Mouse (Mus musculus): ENCODE data around the gene Golga7b. TPM values are rescaled to one million over a fixed set of nuclear protein-coding genes. Genes with fewer than 3 reads are reported as not detected.

Golga7b gene
- polyA plus RNA-seq, 1 experiment, result 0.09 TPM

DNA sequence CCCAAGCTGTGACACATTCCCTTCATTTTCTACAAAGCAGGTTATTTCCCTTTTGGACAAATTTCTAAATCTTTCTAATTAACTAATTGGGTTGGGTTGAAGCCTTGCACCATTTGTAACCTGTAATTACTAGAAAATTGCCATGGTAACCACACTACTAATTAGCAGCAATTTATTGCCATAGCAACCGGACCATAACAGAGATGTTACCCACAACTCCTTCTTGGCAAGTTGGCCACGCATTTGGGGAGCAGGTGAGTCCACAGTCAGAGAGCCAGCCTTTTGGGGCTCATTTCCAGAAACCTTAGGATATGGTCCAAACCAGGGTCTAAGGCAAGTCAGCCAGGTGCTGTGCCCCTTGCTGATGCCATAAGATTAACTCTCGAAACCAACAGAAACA lies 64.8 kb downstream of the Golga7b start:
- H3K4me3 ChIP-seq (replicated peaks), result no peak overlapping the region
- peaks cover 53% of the 10 kb centered on the region for H3K27me3 ChIP-seq (replicated peaks)
- peaks cover 8% of the 10 kb centered on the region for H3K4me1 ChIP-seq
- TF ChIP-seq FLI1 (IDR thresholded peaks at IDR 0.05; ENCODE audit: low read length), result no peak
- no peak for TF ChIP-seq GATA1 (IDR thresholded peaks at IDR 0.05; ENCODE audit: borderline replicate concordance, low read length)
- no peaks in the 10 kb centered on the region for H3K36me3 ChIP-seq (replicated peaks; ENCODE audit: low read length)
- no peaks in the 10 kb centered on the region for H3K9me3 ChIP-seq

DNA sequence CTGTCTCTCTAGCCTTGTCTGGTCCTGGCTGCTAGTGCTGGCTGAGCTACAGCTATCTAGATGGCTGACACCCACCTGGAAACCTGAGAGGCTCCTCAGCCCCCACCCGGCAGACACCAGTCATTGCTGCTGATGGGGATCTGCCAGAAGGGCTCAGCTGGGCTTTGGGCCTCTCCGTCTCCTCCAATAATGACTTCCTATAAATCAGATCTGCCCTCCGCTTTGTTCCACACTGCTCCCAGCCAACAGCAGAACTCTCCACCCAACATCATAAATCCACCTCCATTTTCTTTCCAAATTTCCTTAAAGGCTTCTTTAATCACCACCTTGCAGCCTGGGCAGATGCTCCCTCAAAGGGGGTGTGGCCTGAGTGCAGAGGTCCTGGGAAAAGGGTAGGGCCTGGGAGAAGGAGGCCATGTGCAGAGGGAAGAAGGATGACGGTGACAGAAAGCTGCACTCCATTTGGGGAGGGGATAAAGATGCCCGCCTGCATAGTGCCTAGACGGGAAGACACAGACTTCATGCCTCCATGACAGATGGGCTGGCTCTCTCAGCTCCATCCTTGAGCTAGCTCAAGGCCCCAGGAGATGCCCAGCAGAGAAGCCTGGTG lies 67.8 kb downstream of the Golga7b start:
- H3K36me3 ChIP-seq (replicated peaks; ENCODE audit: low read length), result no peaks in the 10 kb centered on the region
- H3K9me3 ChIP-seq, result no peaks in the 10 kb centered on the region
- H3K4me1 ChIP-seq, result peaks cover 5% of the 10 kb centered on the region; the same call in 1 of the 2 replicates
- TF ChIP-seq GATA1 (IDR thresholded peaks at IDR 0.05; ENCODE audit: borderline replicate concordance, low read length) (no peak), FLI1 (IDR thresholded peaks at IDR 0.05; ENCODE audit: low read length) (no peak)
- H3K27me3 ChIP-seq (replicated peaks), result peaks cover 51% of the 10 kb centered on the region
- no peak overlapping the region for H3K4me3 ChIP-seq (replicated peaks)

DNA sequence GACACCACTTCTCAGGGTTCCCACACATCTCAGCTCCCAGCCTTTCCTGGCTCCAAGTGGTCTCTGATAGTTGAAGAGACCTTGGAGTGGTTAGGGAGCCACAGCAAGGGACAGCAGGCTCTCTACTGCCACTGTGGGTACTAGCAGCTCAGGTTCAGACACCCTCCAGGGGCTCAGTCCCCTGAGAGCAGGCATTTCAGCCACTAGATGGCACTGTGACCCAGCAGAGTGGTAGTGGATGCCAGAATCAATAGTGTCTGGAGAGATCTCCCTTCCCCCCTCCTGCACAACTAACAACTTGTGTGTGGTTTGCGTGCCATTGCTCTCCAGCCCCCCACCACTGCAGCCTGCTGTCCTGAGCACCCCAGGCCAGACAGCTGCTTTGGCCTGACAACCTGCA lies 68.5 kb downstream of the Golga7b start:
- Histone ChIP-seq H3K4me3 (replicated peaks) (no peak overlapping the region), H3K9me3 (no peaks in the 10 kb centered on the region), H3K36me3 (replicated peaks; ENCODE audit: low read length) (no peaks in the 10 kb centered on the region), H3K27me3 (replicated peaks) (peaks cover 47% of the 10 kb centered on the region), H3K4me1 (peaks cover 5% of the 10 kb centered on the region; the same call in 1 of the 2 replicates)
- no peak for TF ChIP-seq FLI1 (IDR thresholded peaks at IDR 0.05; ENCODE audit: low read length)
- no peak for TF ChIP-seq GATA1 (IDR thresholded peaks at IDR 0.05; ENCODE audit: borderline replicate concordance, low read length)

DNA sequence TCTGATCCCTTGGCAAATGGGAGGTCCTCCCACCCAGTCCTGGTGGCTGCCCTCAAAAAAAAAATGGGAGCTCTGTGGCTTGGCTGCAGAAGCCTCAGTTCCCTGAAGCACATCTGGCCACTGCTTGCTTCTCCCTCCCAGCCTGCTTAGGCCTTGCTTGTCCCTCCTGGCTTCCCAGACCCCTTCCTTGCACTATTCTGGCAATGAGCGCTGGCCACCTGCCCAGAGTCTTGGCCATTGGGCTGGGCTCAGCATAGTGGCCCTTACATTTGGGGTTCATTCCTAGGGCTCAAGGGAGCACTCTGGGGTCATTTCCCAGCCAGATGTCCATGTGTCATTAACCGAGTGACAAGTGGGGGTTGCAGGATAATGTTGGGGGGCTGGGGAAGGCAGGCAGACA lies 69.2 kb downstream of the Golga7b start:
- Histone ChIP-seq H3K4me1 (peaks cover 5% of the 10 kb centered on the region; the same call in 1 of the 2 replicates), H3K27me3 (replicated peaks) (peaks cover 48% of the 10 kb centered on the region), H3K4me3 (replicated peaks) (no peak overlapping the region), H3K36me3 (replicated peaks; ENCODE audit: low read length) (no peaks in the 10 kb centered on the region), H3K9me3 (no peaks in the 10 kb centered on the region)
- TF ChIP-seq FLI1 (IDR thresholded peaks at IDR 0.05; ENCODE audit: low read length) (no peak), GATA1 (IDR thresholded peaks at IDR 0.05; ENCODE audit: borderline replicate concordance, low read length) (no peak)

DNA sequence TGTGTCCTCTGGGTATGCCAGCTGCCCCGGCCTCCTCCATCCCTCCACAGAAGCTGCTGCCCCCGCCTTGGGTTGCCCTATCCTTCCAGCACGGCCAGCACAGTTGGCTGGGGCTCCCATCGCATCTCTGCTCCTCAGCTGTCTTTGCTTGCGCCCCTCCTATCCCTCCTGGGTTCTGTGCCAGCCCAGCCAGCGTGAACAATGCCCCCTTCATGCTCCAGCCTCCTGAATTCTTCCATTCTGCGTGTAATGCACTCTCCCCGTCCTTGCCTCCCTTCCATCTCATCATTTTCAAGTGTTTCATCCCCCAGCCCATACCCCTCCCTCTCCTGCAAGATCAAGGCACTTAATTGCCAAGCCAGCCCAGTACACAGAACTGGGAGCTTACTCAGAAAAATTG lies 69.6 kb downstream of the Golga7b start:
- Histone ChIP-seq H3K4me3 (replicated peaks) (no peak overlapping the region), H3K27me3 (replicated peaks) (peaks cover 45% of the 10 kb centered on the region), H3K4me1 (peaks cover 5% of the 10 kb centered on the region; the same call in 1 of the 2 replicates), H3K9me3 (no peaks in the 10 kb centered on the region), H3K36me3 (replicated peaks; ENCODE audit: low read length) (no peaks in the 10 kb centered on the region)
- TF ChIP-seq GATA1 (IDR thresholded peaks at IDR 0.05; ENCODE audit: borderline replicate concordance, low read length) (no peak), FLI1 (IDR thresholded peaks at IDR 0.05; ENCODE audit: low read length) (no peak)

DNA sequence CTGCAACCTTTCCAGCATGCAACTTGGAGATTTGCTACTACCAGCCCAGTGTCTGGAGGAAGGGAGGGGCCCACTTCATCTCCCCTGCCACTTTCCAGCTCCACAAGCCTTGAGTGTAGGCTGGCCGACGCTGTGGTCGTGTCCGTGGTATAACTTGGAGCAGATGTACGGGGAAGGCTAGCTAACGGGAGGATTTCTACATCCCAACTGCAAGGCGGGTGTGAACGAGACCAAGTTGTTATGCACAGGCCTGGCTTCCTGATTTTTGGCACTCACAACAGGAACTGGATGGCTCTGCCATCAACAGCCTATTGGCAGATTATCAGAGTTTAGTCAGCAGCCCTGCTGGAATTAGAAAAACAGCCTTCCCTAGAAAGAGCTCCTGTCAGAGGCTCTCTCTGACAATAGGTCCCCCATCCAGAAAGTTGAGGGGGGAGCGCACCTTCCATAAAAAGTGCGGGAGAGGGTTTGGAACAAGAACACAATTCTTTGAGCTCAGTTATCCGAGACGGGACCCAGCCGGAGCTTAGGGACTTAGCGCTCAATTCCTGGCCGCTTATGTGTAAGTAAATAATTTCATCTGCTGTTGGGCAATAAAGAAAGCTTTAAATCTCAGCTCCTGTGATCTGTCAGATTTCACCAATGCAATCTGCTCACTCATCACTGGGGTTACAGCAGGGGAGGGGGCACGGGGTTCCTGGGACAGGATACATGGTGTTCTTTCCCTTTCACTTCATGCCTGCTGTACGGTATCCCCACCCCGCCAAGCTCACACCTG lies 70.5 kb downstream of the Golga7b start:
- no peak overlapping the region for H3K4me3 ChIP-seq (replicated peaks)
- peaks cover 44% of the 10 kb centered on the region for H3K27me3 ChIP-seq (replicated peaks)

More for the DNA sequence above, 70.5 kb downstream of the Golga7b start:
- TF ChIP-seq FLI1 (IDR thresholded peaks at IDR 0.05; ENCODE audit: low read length) (no peak), GATA1 (IDR thresholded peaks at IDR 0.05; ENCODE audit: borderline replicate concordance, low read length) (no peak)
- no peaks in the 10 kb centered on the region for H3K9me3 ChIP-seq
- H3K4me1 ChIP-seq, result peaks cover 5% of the 10 kb centered on the region; the same call in 1 of the 2 replicates
- H3K36me3 ChIP-seq (replicated peaks; ENCODE audit: low read length), result no peaks in the 10 kb centered on the region

Other genes starting within 250 kb of the Golga7b start
- not detected in 2 replicates for gene Ankrd2, start 211.6 kb upstream of the Golga7b start, polyA plus RNA-seq (2012; ENCODE audit: insufficient read depth, low replicate concordance)
- gene Hoga1, start 202.0 kb upstream of the Golga7b start, polyA plus RNA-seq (2012; ENCODE audit: insufficient read depth, low replicate concordance), result 0.93 TPM in 1 of 2 replicates, not detected in the other
- gene 4933411K16Rik, start 195.3 kb upstream of the Golga7b start, polyA plus RNA-seq (2012; ENCODE audit: insufficient read depth, low replicate concordance), result not detected in 2 replicates
- 2.0 TPM in 1 of 2 replicates, not detected in the other for gene Morn4, start 161.2 kb upstream of the Golga7b start, polyA plus RNA-seq (2012; ENCODE audit: insufficient read depth, low replicate concordance)
- gene Pi4k2a, start 157.1 kb upstream of the Golga7b start, polyA plus RNA-seq (2012; ENCODE audit: insufficient read depth, low replicate concordance), result 8.3 and 14.6 TPM in 2 replicates
- 15.5 and 38.7 TPM in 2 replicates for gene Avpi1, start 118.5 kb upstream of the Golga7b start, polyA plus RNA-seq (2012; ENCODE audit: insufficient read depth, low replicate concordance)
- 3.6 and 10.8 TPM in 2 replicates for gene Marveld1, start 100.2 kb upstream of the Golga7b start, polyA plus RNA-seq (2012; ENCODE audit: insufficient read depth, low replicate concordance)
- 6.6 and 12.2 TPM in 2 replicates for gene Zfyve27, start 83.6 kb upstream of the Golga7b start, polyA plus RNA-seq (2012; ENCODE audit: insufficient read depth, low replicate concordance)
- gene Sfrp5, start 45.3 kb upstream of the Golga7b start, polyA plus RNA-seq (2012; ENCODE audit: insufficient read depth, low replicate concordance), result not detected in 2 replicates
- gene Crtac1, start 184.2 kb downstream of the Golga7b start, polyA plus RNA-seq (2012; ENCODE audit: insufficient read depth, low replicate concordance), result 0.03 TPM in 1 of 2 replicates, not detected in the other